Mouse (Mus musculus) forebrain, embryonic 16.5 days (tissue): Measurements from ENCODE around the gene Dffb. TPM values are rescaled to one million over a fixed set of nuclear protein-coding genes. Genes with fewer than 3 reads are reported as not detected.

Experiments
- ATAC-seq: fragments of 200-750 bp; cut with Nextera tagmentation; 2 replicates; pipeline ENCODE4 v1.8.0; 2017; ENCODE audit warnings: mild to moderate bottlenecking, moderate library complexity
- H3K27ac ChIP-seq: fragments of 300-500 bp; sonication (generic); 2 replicates; pipeline ENCODE4 v1.5.1; 2014; ENCODE audit warnings: low read length, control low read depth
- H3K27me3 ChIP-seq: fragments of 300-500 bp; sonication (generic); replicated peaks from 2 replicates; pipeline ENCODE4 v1.6.1; 2014; ENCODE audit warnings: low read length; ENCODE audit not compliant: control insufficient read depth, insufficient read depth
- H3K36me3 ChIP-seq: fragments of 300-500 bp; sonication (generic); 2 replicates; pipeline ENCODE4 v1.6.1; 2014; ENCODE audit not compliant: control insufficient read depth, insufficient read depth
- H3K4me1 ChIP-seq: fragments of 300-500 bp; sonication (generic); replicated peaks from 2 replicates; pipeline ENCODE4 v1.6.1; 2014; ENCODE audit warnings: low read length; ENCODE audit not compliant: control insufficient read depth, insufficient read depth
- H3K4me2 ChIP-seq: fragments of 300-500 bp; sonication (generic); 2 replicates; pipeline ENCODE4 v1.6.1; 2014; ENCODE audit warnings: mild to moderate bottlenecking, low read length, control low read depth
- H3K4me3 ChIP-seq: fragments of 300-500 bp; sonication (generic); replicated peaks from 2 replicates; pipeline ENCODE4 v1.5.1; 2014; ENCODE audit warnings: mild to moderate bottlenecking, low read length, control low read depth
- H3K9ac ChIP-seq: fragments of 300-500 bp; sonication (generic); replicated peaks from 2 replicates; pipeline ENCODE4 v1.6.1; 2014; ENCODE audit warnings: low read depth, low read length, control low read depth
- H3K9me3 ChIP-seq: fragments of 300-500 bp; sonication (generic); 2 replicates; pipeline ENCODE4 v1.6.1; 2016; ENCODE audit warnings: low read length; ENCODE audit not compliant: control insufficient read depth
- WGBS: fragments of 180-500 bp; shearing (Covaris S2); extraction: QIAGEN DNeasy Blood & Tissue Kit; methylation state at CpG from one replicate; pipeline ENCODE4 v1.1.7; 2014; 5-methylcytosine and 5-hydroxymethylcytosine counted together
- polyA plus RNA-seq: library from polyadenylated mRNA; unstranded; fragments of >200 nt; fragmentation: Nextera tagmentation; extraction: Ambion mirVana; gene quantifications from 2 replicates; pipeline ENCODE4 v1.2.1, GENCODE M21; 2015

The Dffb gene
- polyA plus RNA-seq, 1 experiment from 2014 or later, result 13.1 TPM

DNA sequence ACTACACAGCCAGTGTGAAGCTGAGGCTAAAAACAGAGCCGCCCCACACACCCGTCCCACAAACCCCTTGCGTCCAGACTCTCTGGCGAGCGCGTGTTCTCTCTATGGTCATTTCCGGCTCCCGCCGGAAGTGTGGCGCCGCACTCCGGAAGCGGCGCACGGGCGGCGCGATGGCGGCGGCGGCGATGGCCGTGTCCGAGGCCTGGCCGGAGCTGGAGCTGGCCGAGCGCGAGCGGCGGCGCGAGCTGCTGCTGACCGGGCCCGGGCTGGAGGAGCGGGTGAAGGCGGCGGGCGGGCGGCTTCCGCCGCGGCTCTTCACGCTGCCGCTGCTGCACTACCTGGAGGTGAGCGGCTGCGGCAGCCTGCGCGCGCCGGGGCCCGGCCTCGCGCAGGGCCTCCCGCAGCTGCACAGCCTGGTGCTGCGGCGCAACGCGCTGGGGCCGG is 36.7 kb upstream of the Dffb start, which contains the start of gene Lrrc47:
Lrrc47 (plus strand) TSS at position 86 of the 444 bp plus-strand sequence.
- Histone ChIP-seq H3K36me3 (peaks cover 8% of the 10 kb centered on the region), H3K27me3 (no peaks in the 10 kb centered on the region), H3K9ac (peak within 1 kb of the TSS; percentile 88), H3K4me1 (peaks cover 19% of the 10 kb centered on the region), H3K27ac (peak within 1 kb of the TSS; percentile 0; the same call in 1 of the 2 replicates), H3K4me2 (peak within 1 kb of the TSS; percentile 100), H3K4me3 (peak within 1 kb of the TSS; percentile 98), H3K9me3 (no peaks in the 10 kb centered on the region)
- ATAC-seq, result peak; percentile 96
- WGBS, result 0% methylated on average over 46 of the region's 59 CpGs

DNA sequence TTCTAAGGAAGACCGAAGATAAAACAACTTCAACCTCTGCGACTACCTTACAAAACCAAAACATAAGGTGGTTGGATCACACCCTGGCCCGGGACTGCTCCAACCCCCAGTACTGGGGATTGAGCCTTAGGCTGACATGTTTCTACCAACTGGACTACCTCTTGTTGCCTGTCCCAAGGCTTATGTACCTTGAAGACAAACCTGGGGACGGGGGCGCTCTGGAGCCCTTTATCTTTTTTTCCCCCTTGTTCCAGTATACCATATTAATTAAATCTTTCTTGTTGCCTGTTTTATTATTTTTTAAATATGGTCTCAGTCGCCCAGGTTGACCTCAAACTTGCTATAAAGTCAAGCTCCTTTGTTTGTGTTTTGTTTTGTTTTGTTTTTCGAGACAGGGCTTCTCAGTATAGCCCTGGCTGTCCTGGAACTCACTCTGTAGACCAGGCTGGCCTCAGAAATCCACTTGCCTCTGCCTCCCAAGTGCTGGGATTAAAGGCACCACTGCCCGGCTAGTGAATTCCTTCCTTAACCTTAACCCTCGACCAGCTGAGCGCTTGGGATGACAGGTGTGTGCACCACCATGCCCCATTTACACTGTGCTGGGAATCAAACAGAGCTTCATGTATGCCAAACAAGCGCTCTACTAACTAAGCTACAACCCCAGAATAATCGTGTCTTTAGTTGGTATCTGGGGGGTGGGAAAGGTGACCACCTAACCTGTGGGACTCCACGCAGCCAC is 36.1 kb upstream of the Dffb start:
- Histone ChIP-seq H3K27me3 (no peaks in the 10 kb centered on the region), H3K9me3 (no peaks in the 10 kb centered on the region), H3K36me3 (peaks cover 6% of the 10 kb centered on the region), H3K27ac (peak overlapping the region; percentile 0; the same call in 1 of the 2 replicates), H3K4me1 (peaks cover 19% of the 10 kb centered on the region), H3K4me3 (peak overlapping the region; percentile 98), H3K4me2 (peak overlapping the region; percentile 51), H3K9ac (peak overlapping the region; percentile 88)
- WGBS, result 27% methylated on average over 13 of the region's 13 CpGs
- peak; percentile 1; the same call in 1 of the 2 replicates for ATAC-seq

DNA sequence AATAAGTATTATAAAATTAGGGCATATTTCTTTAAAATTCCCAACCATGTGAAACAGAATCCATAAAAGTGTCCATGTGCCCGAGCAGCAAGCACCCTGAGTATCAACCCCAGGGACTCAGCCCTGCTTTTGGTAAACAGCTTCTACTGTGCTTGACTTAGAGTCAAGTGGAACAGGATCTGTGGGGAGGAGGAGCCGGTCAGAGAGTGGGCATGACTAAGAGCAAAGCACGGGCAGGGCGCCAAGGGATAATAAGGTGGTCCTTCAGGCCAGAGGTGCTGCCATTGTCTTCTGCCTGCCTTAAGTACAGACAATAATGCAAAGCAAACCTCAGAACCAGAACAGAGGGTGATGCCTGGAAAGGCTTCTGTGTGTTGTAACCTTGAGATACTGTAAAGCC is 32.8 kb upstream of the Dffb start:
- no peak overlapping the region for H3K27ac ChIP-seq
- no peaks in the 10 kb centered on the region for H3K27me3 ChIP-seq
- H3K36me3 ChIP-seq, result peaks cover 14% of the 10 kb centered on the region
- no peak overlapping the region for H3K9ac ChIP-seq
- H3K4me3 ChIP-seq, result no peak overlapping the region
- no peaks in the 10 kb centered on the region for H3K9me3 ChIP-seq
- peaks cover 5% of the 10 kb centered on the region for H3K4me1 ChIP-seq
- no peak for ATAC-seq
- 81% methylated on average over 4 of the region's 4 CpGs for WGBS
- H3K4me2 ChIP-seq, result no peak overlapping the region

DNA sequence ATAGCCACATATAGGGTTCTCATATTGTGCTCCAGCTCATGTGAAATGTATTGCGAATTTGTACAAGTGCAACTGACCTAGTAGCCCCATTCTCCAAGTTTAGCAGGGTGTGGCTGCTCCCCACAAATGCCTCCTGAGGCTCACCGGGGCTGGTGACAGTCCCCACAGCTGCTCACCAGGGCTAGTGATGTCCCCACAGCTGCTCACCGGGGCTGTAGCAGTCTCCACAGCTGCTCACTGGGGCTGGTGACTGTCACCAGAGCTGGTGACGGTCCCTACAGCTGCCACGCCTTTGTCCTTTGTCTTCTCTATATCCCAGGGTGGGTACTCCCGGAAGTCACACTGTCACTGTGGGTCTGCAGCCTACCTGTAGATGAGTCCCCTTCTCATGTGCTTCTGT is 31.3 kb upstream of the Dffb start:
- Histone ChIP-seq H3K4me2 (no peak overlapping the region), H3K9ac (no peak overlapping the region), H3K4me1 (no peaks in the 10 kb centered on the region), H3K36me3 (peaks cover 18% of the 10 kb centered on the region), H3K27ac (no peak overlapping the region), H3K4me3 (no peak overlapping the region), H3K27me3 (no peaks in the 10 kb centered on the region), H3K9me3 (no peaks in the 10 kb centered on the region)
- ATAC-seq, result no peak
- WGBS, result 93% methylated on average over 6 of the region's 6 CpGs

DNA sequence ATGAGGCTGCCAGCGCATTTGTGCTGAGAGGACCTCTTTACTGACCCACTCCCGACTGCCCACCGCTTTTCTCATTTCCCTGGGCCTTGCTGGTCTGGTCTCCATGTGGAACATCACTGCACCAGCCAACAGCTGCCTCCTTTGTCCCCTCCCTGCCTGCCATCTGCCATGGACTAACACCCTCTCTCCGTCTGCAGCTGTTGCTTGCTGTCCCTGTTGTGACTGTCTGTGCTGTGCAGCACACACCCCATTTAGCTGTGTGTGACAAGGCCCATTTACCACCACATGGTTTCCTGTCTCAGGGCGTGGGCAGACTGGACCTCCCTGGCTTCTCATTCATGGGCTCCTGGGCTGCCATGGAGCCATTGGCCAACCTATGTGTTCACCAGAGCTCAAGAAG is 30.6 kb upstream of the Dffb start:
- WGBS, result 89% methylated on average over 5 of the region's 5 CpGs
- H3K4me2 ChIP-seq, result no peak overlapping the region
- H3K9me3 ChIP-seq, result no peaks in the 10 kb centered on the region
- peaks cover 18% of the 10 kb centered on the region for H3K36me3 ChIP-seq
- no peaks in the 10 kb centered on the region for H3K4me1 ChIP-seq
- no peak overlapping the region for H3K27ac ChIP-seq
- H3K4me3 ChIP-seq, result no peak overlapping the region
- no peaks in the 10 kb centered on the region for H3K27me3 ChIP-seq
- no peak for ATAC-seq
- H3K9ac ChIP-seq, result no peak overlapping the region

DNA sequence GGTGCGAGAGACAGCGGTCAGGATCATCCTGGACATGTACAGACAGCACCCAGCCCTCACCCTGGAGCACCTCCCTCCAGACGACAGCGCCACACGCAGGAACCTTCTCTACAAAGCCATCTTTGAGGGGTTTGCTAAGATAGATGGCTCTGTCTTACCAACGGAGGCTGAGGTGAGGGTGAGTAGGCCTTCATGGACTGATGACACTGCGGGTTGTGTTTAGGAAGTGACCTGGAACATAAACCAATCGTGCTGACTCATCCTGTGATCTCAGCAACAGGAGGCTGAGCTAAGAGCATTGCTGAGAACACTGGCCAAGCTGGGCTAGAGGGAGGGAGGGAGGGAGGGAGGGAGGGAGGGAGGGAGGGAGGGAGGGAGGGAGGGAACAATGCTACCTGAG is 18.6 kb upstream of the Dffb start:
- Histone ChIP-seq H3K4me1 (no peaks in the 10 kb centered on the region), H3K4me2 (no peak overlapping the region), H3K27me3 (no peaks in the 10 kb centered on the region), H3K27ac (no peak overlapping the region), H3K9me3 (no peaks in the 10 kb centered on the region), H3K4me3 (no peak overlapping the region), H3K9ac (no peak overlapping the region), H3K36me3 (peaks cover 46% of the 10 kb centered on the region)
- WGBS, result 93% methylated on average over 8 of the region's 8 CpGs
- no peak for ATAC-seq

DNA sequence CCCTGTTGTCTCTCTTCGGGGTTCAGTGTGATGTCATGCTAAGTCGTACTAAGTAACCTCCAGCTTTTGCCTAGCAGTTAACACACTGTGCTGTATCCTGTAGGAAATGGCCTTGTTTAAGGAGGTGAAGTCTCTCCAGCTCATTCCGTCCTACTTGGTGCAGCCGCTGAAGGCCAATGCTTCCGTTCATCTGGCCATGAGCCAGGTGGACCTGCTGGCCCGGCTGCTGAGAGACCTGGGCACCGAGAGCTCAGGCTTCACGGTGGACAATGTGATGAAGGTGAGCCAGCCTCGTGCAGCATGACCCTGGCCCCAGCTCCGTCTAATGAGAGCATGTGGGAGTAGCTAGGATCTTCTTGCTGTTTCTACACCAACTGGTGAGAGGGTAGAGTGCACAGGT is 17.8 kb upstream of the Dffb start:
- no peak overlapping the region for H3K9ac ChIP-seq
- ATAC-seq, result no peak
- H3K4me3 ChIP-seq, result no peak overlapping the region
- no peak overlapping the region for H3K27ac ChIP-seq
- no peaks in the 10 kb centered on the region for H3K27me3 ChIP-seq
- WGBS, result 86% methylated on average over 10 of the region's 10 CpGs
- no peak overlapping the region for H3K4me2 ChIP-seq
- H3K4me1 ChIP-seq, result no peaks in the 10 kb centered on the region
- H3K9me3 ChIP-seq, result no peaks in the 10 kb centered on the region
- H3K36me3 ChIP-seq, result peaks cover 46% of the 10 kb centered on the region

DNA sequence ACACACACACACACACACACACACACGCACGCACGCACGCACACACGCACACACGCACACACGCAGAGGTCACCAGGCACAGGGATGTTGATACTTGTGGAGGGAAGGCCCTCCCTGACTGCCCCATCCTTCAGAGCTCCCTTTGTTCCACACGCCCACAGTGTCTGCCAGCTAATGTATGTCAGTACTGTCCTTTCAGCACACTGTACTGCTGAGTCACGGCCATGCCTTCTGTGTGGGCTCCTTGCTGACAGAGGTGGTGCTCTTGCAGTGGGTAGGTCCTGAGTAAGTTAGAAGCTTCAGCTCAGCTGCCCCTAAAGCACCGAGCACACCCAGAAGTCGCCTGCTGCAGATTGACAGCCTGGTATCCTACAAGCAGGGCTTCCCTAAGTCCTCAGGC is 5.5 kb upstream of the Dffb start:
- H3K4me1 ChIP-seq, result peaks cover 13% of the 10 kb centered on the region
- H3K27ac ChIP-seq, result no peak overlapping the region
- H3K9ac ChIP-seq, result no peak overlapping the region
- H3K27me3 ChIP-seq, result no peaks in the 10 kb centered on the region
- peaks cover 29% of the 10 kb centered on the region for H3K36me3 ChIP-seq
- ATAC-seq, result no peak
- 93% methylated on average over 11 of the region's 11 CpGs for WGBS
- H3K9me3 ChIP-seq, result no peaks in the 10 kb centered on the region
- H3K4me3 ChIP-seq, result no peak overlapping the region
- no peak overlapping the region for H3K4me2 ChIP-seq

DNA sequence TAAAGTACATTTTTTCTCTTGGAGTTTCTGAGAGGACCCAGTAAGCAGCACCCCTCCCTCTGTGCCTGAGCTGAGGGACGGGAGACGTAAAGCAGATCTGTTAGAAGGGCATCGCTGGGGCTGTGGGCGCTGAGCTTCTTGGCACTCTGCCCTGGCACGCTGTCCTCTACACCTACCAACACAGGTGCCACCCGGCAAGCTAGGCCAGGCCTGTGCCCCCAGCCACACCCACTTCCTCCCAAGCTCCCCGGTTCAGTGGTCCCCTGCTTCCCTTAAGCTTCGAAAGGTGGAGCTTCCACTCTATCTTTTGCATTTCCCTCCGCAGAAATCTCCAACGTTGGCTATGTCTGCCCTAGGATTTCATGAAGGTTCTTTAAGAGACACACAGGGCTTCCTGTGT is 4.3 kb upstream of the Dffb start:
- no peak overlapping the region for H3K27ac ChIP-seq
- 90% methylated on average over 10 of the region's 10 CpGs for WGBS
- no peak overlapping the region for H3K4me2 ChIP-seq
- H3K9me3 ChIP-seq, result no peaks in the 10 kb centered on the region
- peaks cover 15% of the 10 kb centered on the region for H3K4me1 ChIP-seq
- ATAC-seq, result no peak
- no peaks in the 10 kb centered on the region for H3K27me3 ChIP-seq
- no peak overlapping the region for H3K4me3 ChIP-seq
- H3K36me3 ChIP-seq, result peaks cover 22% of the 10 kb centered on the region
- no peak overlapping the region for H3K9ac ChIP-seq
